Mouse (Mus musculus) heart, adult 18-20 months (tissue): Measurements from ENCODE around the gene Tomm70a. TPM values are rescaled to one million over a fixed set of nuclear protein-coding genes. Genes with fewer than 3 reads are reported as not detected.

ENCODE experiments used
- DNase-seq, 2 experiments: peaks; one replicate each; pipeline ENCODE4 v3.0.0; 2021 to 2022; ENCODE audit warnings: mixed read lengths in 1 of 2
- long read RNA-seq, 2 experiments: library from polyadenylated mRNA; stranded (forward); transcript quantifications; one replicate each; pipeline ENCODE4 v2.0.0; 2021
- total RNA-seq, 2 experiments: library from RNA; stranded (reverse); gene quantifications; 2 replicates each; pipeline ENCODE4 v1.2.3; 2021

The Tomm70a gene
- total RNA-seq, result 10 to 100 TPM; 41.7 to 45.8 TPM
- long read RNA-seq, experiment 1, full-length matches to known transcripts, result 53 of 69 reads
- long read RNA-seq, experiment 1, partial matches to known transcripts, result 3 of 69 reads
- long read RNA-seq, experiment 1, other reads (novel, unspliced or antisense), result 13 of 69 reads
- long read RNA-seq, experiment 2, full-length matches to known transcripts, result 21 of 30 reads
- long read RNA-seq, experiment 2, partial matches to known transcripts, result 0 of 30 reads
- long read RNA-seq, experiment 2, other reads (novel, unspliced or antisense), result 9 of 30 reads

- peak; percentile 96 for DNase-seq
These were observed at the start of gene Tomm70a for GRCm38 (mm10) chr16:57120913-57121815. TSS of gene Tomm70a (plus strand) at chr16:57121703.

- peak; percentile 6 to 8 for DNase-seq
These were observed 45.5 kb upstream of the Tomm70a start for GRCm38 (mm10) chr16:57075986-57076385.

GRCm38 (mm10) chr16:57079577-57079976 lies 41.9 kb upstream of the Tomm70a start:
- no peak for DNase-seq

- peak; percentile 15 to 59 for DNase-seq
These were observed 29.0 kb upstream of the Tomm70a start for GRCm38 (mm10) chr16:57092460-57092859.

GRCm38 (mm10) chr16:57092911-57093605 lies 28.4 kb upstream of the Tomm70a start:
- DNase-seq, result no peak

GRCm38 (mm10) chr16:57098468-57099144 lies 22.9 kb upstream of the Tomm70a start:
- DNase-seq, result no peak

GRCm38 (mm10) chr16:57099572-57100237 lies 21.8 kb upstream of the Tomm70a start:
- no peak for DNase-seq

- no peak for DNase-seq
These were observed 20.3 kb upstream of the Tomm70a start for GRCm38 (mm10) chr16:57101174-57101573.

- no peak for DNase-seq
These were observed 15.1 kb upstream of the Tomm70a start for GRCm38 (mm10) chr16:57106185-57106960.

- no peak for DNase-seq
These were observed 5.4 kb upstream of the Tomm70a start for GRCm38 (mm10) chr16:57116066-57116465.

GRCm38 (mm10) chr16:57117562-57117961 lies 3.9 kb upstream of the Tomm70a start:
- DNase-seq, result no peak

- DNase-seq, result peak in 1 of 2 experiments; percentile 28
These were observed 413 bp downstream of the Tomm70a start for GRCm38 (mm10) chr16:57121816-57122415.

GRCm38 (mm10) chr16:57122682-57123445 lies 1.4 kb downstream of the Tomm70a start:
- no peak for DNase-seq

- DNase-seq, result no peak
These were observed 4.8 kb downstream of the Tomm70a start for GRCm38 (mm10) chr16:57126268-57126667.

- DNase-seq, result no peak
These were observed 6.3 kb downstream of the Tomm70a start for GRCm38 (mm10) chr16:57127825-57128224.

GRCm38 (mm10) chr16:57130752-57131400 lies 9.4 kb downstream of the Tomm70a start:
- DNase-seq, result no peak

- DNase-seq, result no peak
These were observed 10.0 kb downstream of the Tomm70a start for GRCm38 (mm10) chr16:57131544-57131943.

GRCm38 (mm10) chr16:57132326-57132725 lies 10.8 kb downstream of the Tomm70a start:
- DNase-seq, result no peak

- DNase-seq, result no peak
These were observed 12.1 kb downstream of the Tomm70a start for GRCm38 (mm10) chr16:57133611-57134010.
